Mouse (Mus musculus) small intestine, adult 2 months (tissue): ENCODE measurements around the gene Spata45. TPM values are rescaled to one million over a fixed set of nuclear protein-coding genes. Genes with fewer than 3 reads are reported as not detected.

Experiments used
- H3K27ac ChIP-seq: fragments of 200-500 bp; 2 replicates; pipeline ENCODE4 v1.5.1; 2012; ENCODE audit warnings: low read depth, low read length, control low read depth, inconsistent platforms; ENCODE audit not compliant: insufficient read depth
- H3K27me3 ChIP-seq: fragments of 200-500 bp; 2 replicates; pipeline ENCODE4 v1.6.1; 2012; ENCODE audit warnings: mild to moderate bottlenecking, moderate library complexity, low read length, inconsistent platforms; ENCODE audit not compliant: control insufficient read depth, insufficient read depth
- H3K36me3 ChIP-seq: fragments of 200-500 bp; 2 replicates; pipeline ENCODE4 v1.6.1; 2012; ENCODE audit warnings: mild to moderate bottlenecking, low read length, control low read depth, inconsistent platforms; ENCODE audit not compliant: control insufficient read depth, insufficient read depth
- H3K4me1 ChIP-seq: fragments of 200-500 bp; 2 replicates; pipeline ENCODE4 v1.6.1; 2012; ENCODE audit warnings: low read length, inconsistent platforms, mixed read lengths; ENCODE audit not compliant: control insufficient read depth, insufficient read depth, insufficient read length
- H3K4me3 ChIP-seq: fragments of 200-500 bp; 2 replicates; pipeline ENCODE4 v1.5.1; 2012; ENCODE audit warnings: low read depth, mild to moderate bottlenecking, control low read depth, inconsistent platforms, low read length, moderate library complexity
- CTCF ChIP-seq: fragments of 200-500 bp; IDR thresholded peaks from 2 replicates; pipeline ENCODE4 v1.5.1; 2012; ENCODE audit warnings: low read depth, mild to moderate bottlenecking, control low read depth, inconsistent platforms, low read length, moderate library complexity, mixed read lengths; ENCODE audit not compliant: insufficient replicate concordance, insufficient read length; ENCODE audit errors: extremely low read depth
- POLR2A ChIP-seq: fragments of 200-500 bp; IDR thresholded peaks from 2 replicates; pipeline ENCODE4 v1.6.1; 2012; ENCODE audit warnings: low read depth, mild to moderate bottlenecking, control low read depth, inconsistent platforms, low read length, moderate library complexity
- WGBS: fragments of 180-500 bp; shearing (Covaris S2); methylation state at CpG from one replicate; pipeline ENCODE4 v1.1.7; 2018; 5-methylcytosine and 5-hydroxymethylcytosine counted together
- polyA plus RNA-seq: library from polyadenylated mRNA; depleted of rRNA; stranded (reverse); fragments of >200 nt; gene quantifications from 2 replicates; pipeline ENCODE4 v1.2.3, GENCODE M21; 2012

The Spata45 gene
- polyA plus RNA-seq, 1 experiment = not detected

GRCm38 (mm10) chr1:191057461-191057860 is 21.0 kb downstream of the Spata45 start:
- TF ChIP-seq POLR2A = no peak
- Histone ChIP-seq H3K27me3 (no peaks in the 10 kb centered on the region), H3K4me3 (no peak overlapping the region), H3K36me3 (no peaks in the 10 kb centered on the region; the same call in 1 of the 2 replicates), H3K27ac (no peak overlapping the region), H3K4me1 (no peaks in the 10 kb centered on the region)
- WGBS = 77% methylated on average over 3 of the region's 3 CpGs

- 3% methylated on average over 15 of the region's 15 CpGs for WGBS
- TF ChIP-seq CTCF (no peak), POLR2A (no peak)
- Histone ChIP-seq H3K4me3 (peak overlapping the region; percentile 86), H3K4me1 (no peaks in the 10 kb centered on the region), H3K27ac (peak overlapping the region; percentile 24; the same call in 1 of the 2 replicates), H3K36me3 (no peaks in the 10 kb centered on the region), H3K27me3 (no peaks in the 10 kb centered on the region)
Observed at GRCm38 (mm10) chr1:191062241-191062780, 25.9 kb downstream of the Spata45 start.

DNA sequence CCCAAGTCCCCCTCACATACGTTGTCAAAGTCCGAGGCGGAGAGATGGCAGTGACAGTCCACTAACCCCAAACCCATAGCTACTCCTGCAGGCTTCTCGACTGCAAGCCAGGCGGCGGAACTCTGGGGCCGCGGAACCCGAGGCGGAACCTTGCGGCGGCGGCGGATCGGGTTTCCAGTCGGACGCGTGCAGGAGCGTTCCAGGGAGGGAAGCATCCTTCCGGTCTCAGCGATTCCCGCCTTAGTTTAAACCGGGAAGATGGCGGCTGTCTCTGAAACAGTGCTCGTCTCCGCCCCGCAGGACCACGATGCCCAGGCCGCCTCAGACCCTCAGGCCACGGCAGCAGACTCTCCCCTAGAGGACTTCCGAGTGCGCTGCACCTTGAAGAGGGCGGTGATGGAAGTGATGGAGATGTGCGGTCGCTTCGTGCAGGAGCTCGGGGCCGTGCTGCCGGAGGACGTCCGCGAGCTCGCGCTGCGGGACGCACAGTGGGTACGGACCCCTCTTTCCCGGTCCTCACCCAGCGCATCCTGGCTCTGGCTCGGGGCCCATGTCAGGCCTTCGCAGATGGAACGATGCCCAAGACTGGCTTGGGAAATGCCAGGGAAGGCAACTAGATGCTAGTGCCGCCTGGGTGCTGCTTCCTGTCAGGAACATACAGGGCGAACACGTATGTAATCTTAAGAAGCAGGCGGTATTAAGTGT is 26.5 kb downstream of the Spata45 start, which contains the start of the genes Tatdn3 and Nsl1:
TSS of gene Tatdn3 (minus strand) at position 152 of the 705 bp plus-strand sequence.
TSS of gene Nsl1 (plus strand) at position 232 of the 705 bp plus-strand sequence.
- WGBS = under 1% methylated on average over 56 of the region's 56 CpGs
- no peaks in the 10 kb centered on the region for H3K27me3 ChIP-seq
- peak within 1 kb of the TSS; percentile 24; the same call in 1 of the 2 replicates for H3K27ac ChIP-seq
- no peaks in the 10 kb centered on the region for H3K4me1 ChIP-seq
- TF ChIP-seq POLR2A = 0 out of 2 replicates have a peak, but pooled peaks have one; percentile 64
- TF ChIP-seq CTCF = no peak; the same call in 1 of the 2 replicates
- no peaks in the 10 kb centered on the region for H3K36me3 ChIP-seq
- H3K4me3 ChIP-seq = peak within 1 kb of the TSS; percentile 86

DNA sequence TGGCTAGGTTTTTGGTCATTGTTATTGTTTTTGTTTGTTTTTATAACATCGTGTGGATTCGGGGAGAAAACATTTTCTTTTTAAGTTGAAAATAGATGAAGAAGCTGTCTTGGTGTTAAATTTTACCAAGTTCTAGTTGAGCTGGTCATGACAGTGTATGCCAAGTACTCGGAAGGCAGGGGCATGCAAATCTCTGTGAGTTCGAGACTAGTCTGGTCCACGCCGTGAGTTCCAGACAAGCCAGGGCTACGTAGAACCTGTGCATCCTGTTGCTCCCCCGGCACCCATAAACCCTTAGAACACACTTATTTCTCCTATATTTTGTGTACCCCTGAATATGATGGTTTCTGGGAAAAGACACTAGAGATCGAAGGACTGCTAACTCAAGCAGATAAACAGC is 27.3 kb downstream of the Spata45 start:
- no peaks in the 10 kb centered on the region for H3K4me1 ChIP-seq
- no peaks in the 10 kb centered on the region for H3K27me3 ChIP-seq
- no peak overlapping the region for H3K27ac ChIP-seq
- WGBS = 52% methylated on average over 9 of the region's 9 CpGs
- no peaks in the 10 kb centered on the region; the same call in 1 of the 2 replicates for H3K36me3 ChIP-seq
- TF ChIP-seq POLR2A (no peak), CTCF (no peak)
- H3K4me3 ChIP-seq = no peak overlapping the region

DNA sequence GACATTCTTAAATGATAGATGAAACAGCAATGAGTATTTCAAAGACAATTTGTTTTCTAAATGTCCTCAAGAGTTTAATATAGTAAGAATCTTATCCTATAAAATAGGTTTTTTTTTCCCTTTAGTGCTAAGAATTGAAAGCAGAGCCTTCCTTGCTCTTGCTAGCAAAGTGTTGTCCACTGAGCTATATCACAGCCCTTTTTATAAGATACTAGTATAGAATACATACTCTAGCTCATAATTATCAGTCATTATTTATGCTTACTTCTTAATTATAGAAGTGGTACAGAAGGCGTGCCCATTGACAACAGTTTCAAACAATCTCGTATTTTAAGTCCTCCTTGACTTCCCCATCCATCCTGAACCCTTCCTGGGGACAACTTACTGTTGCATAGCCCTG is 28.1 kb downstream of the Spata45 start:
- no peak for TF ChIP-seq CTCF
- TF ChIP-seq POLR2A = no peak
- peaks cover 2% of the 10 kb centered on the region; the same call in 1 of the 2 replicates for H3K36me3 ChIP-seq
- H3K4me3 ChIP-seq = no peak overlapping the region
- WGBS = 92% methylated on average over 2 of the region's 2 CpGs
- no peak overlapping the region for H3K27ac ChIP-seq
- no peaks in the 10 kb centered on the region for H3K4me1 ChIP-seq
- H3K27me3 ChIP-seq = no peaks in the 10 kb centered on the region

GRCm38 (mm10) chr1:191065188-191065587 is 28.7 kb downstream of the Spata45 start:
- 74% methylated on average over 4 of the region's 4 CpGs for WGBS
- Histone ChIP-seq H3K27ac (no peak overlapping the region), H3K36me3 (peaks cover 2% of the 10 kb centered on the region; the same call in 1 of the 2 replicates), H3K27me3 (no peaks in the 10 kb centered on the region), H3K4me3 (no peak overlapping the region), H3K4me1 (no peaks in the 10 kb centered on the region)
- no peak for TF ChIP-seq POLR2A
- no peak for TF ChIP-seq CTCF

DNA sequence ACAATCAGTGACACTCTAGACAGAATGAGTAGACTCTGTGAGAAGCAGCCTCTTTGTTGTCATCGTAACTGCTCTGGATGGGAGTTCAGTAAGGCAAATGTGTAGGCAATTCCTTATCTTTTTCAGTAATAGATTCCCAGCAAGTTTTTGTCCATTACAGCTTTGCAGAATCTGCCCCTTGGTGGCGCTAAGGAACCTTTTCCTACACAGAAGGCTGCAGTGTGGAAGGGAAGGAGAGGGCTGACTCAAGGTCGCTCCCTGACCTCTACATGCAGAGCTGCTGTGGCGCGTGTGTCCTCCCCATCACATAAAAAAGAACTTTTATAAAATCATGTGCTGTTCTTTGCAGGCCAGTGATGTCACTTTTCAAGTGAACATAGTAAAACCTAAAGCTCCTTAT is 31.9 kb downstream of the Spata45 start:
- 82% methylated on average over 5 of the region's 5 CpGs for WGBS
- TF ChIP-seq CTCF = peak; percentile 32; the same call in 1 of the 2 replicates
- no peak for TF ChIP-seq POLR2A
- H3K27me3 ChIP-seq = no peaks in the 10 kb centered on the region
- H3K4me1 ChIP-seq = peaks cover 13% of the 10 kb centered on the region
- no peak overlapping the region for H3K4me3 ChIP-seq
- H3K27ac ChIP-seq = no peak overlapping the region
- peaks cover 2% of the 10 kb centered on the region; the same call in 1 of the 2 replicates for H3K36me3 ChIP-seq
